In the genomic region with DNA sequence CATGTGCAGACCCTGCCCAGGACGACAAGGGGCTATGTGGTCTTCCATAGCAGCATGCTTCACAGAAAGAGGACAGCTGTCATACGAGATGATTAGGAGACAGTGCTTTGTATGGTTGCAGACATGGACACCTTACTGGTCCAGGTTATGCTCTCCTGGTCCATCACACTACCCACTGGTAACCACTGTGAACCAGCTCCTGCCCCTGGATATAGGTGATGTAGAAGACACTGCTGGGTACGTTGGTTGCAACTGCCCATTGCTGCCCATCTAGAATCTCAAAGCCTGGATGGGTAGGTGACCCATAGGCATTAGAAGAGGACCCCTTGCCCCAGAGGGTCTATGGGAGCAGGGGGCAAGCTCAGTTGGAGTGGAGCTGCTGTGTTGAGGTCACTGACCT, we compare ENCODE assay signal across 4 mouse cellular contexts. TPM values are rescaled to one million over a fixed set of nuclear protein-coding genes. Genes with fewer than 3 reads are reported as not detected.
"Had no signal": no experiment of that assay in that cellular context is flagged by ENCODE, and none has a peak within 500 bp of the region (broad histone marks: within the 10 kb centered on the region; RNA-seq: fewer than 3 reads in every experiment).

No protein-coding gene starts in this region.

RNA-seq across cellular contexts. Expression of a gene that starts 1.2 kb away (rescaled TPM):
- polyA plus RNA-seq: neural tube, embryonic 13.5 days; neural tube, embryonic 14.5 days; neural tube, embryonic 15.5 days had no signal

RNA-seq across cellular contexts. Expression of a gene that starts 58.2 kb away (rescaled TPM):
- polyA plus RNA-seq: neural tube, embryonic 13.5 days; neural tube, embryonic 14.5 days; neural tube, embryonic 15.5 days; stomach, embryonic 14.5 days had no signal
